ENCODE assay signal across 8 mouse cellular contexts in the genomic region with DNA sequence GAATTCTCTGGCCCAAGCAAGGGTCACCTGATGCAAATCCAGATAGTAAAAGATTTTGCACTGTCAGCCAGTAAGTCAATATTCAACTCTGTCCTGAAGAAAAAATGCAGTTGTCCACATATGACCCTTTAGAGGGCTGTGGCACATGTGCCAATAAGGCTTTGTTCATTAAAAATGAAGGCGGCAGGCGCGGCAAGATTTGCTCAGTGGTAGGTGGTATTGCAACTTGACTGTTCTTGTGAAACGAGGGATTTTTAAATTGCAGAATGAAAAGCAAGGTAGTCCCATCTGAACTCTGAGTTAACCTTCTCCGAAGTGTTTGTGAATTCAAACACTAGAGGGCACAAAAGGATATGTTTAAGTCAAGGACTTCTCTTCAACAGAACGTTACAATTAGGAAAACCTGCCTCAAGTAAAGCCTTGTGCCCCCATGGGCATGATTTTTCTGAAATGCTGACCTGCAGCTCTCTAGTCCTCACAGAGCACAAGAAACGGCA.
DNase-seq lines count a peak whose midpoint lies in the region; ATAC-seq and TF ChIP-seq lines count a peak whose summit lies in the region.
"Had no signal": no experiment of that assay in that cellular context is flagged by ENCODE, and none has a peak within 500 bp of the region (broad histone marks: within the 10 kb centered on the region; RNA-seq: fewer than 3 reads in every experiment).

No protein-coding gene starts in this region.

- no peak for ATAC-seq in embryonic facial prominence, embryonic 13.5 days (ENCODE audit: insufficient number of reproducible peaks, insufficient read depth, low FRiP score, low TSS enrichment, low read depth)
- peak; percentile 38; the same call in 1 of the 2 replicates for ATAC-seq in limb, embryonic 13.5 days (ENCODE audit: low FRiP score, low read depth)

- H3K36me3 ChIP-seq in embryonic facial prominence, embryonic 13.5 days = no peaks in the 10 kb centered on the region
- H3K36me3 ChIP-seq in limb, embryonic 13.5 days = no peaks in the 10 kb centered on the region
- H3K36me3 ChIP-seq in splenic B cell, adult 2 months (ENCODE audit: control insufficient read depth, insufficient read depth, low read length, poor library complexity, severe bottlenecking) = no peaks in the 10 kb centered on the region
- H3K36me3 ChIP-seq: heart, embryonic 15.5 days had no signal

- no peak overlapping the region for H3K4me3 ChIP-seq in left cerebral cortex, adult 2 months
- H3K4me3 ChIP-seq in embryonic facial prominence, embryonic 13.5 days = no peak overlapping the region
- H3K4me3 ChIP-seq in limb, embryonic 13.5 days = no peak overlapping the region
- H3K4me3 ChIP-seq: heart, embryonic 15.5 days had no signal

- H3K27ac ChIP-seq in left cerebral cortex, adult 2 months = no peak overlapping the region
- H3K27ac ChIP-seq in embryonic facial prominence, embryonic 13.5 days = no peak overlapping the region
- no peak overlapping the region for H3K27ac ChIP-seq in limb, embryonic 13.5 days
- H3K27ac ChIP-seq: heart, embryonic 15.5 days had no signal

- intact Hi-C loops in left cerebral cortex, adult 2 months (cut with DNase I) = loop anchor here (2.0 to 5.0 kb wide), 3 partner anchors 71 to 141 kb away; no protein-coding TSS in a partner anchor

- WGBS in embryonic facial prominence, embryonic 13.5 days = 13% methylated on average over 7 of the region's 7 CpGs
- 8% methylated on average over 7 of the region's 7 CpGs for WGBS in limb, embryonic 13.5 days

- 0 out of 2 replicates have a peak overlapping the region, but pooled peaks have one; percentile 16 for H3K4me2 ChIP-seq in embryonic facial prominence, embryonic 13.5 days
- H3K4me2 ChIP-seq in limb, embryonic 13.5 days (replicated peaks) = peak overlapping the region; percentile 47
- H3K4me2 ChIP-seq: heart, embryonic 15.5 days had no signal

- no peaks in the 10 kb centered on the region for H3K9me3 ChIP-seq in embryonic facial prominence, embryonic 13.5 days
- no peaks in the 10 kb centered on the region for H3K9me3 ChIP-seq in limb, embryonic 13.5 days
- H3K9me3 ChIP-seq: heart, embryonic 15.5 days had no signal

- peak; percentile 64 for TF ChIP-seq CTCF in left cerebral cortex, adult 2 months (IDR thresholded peaks at IDR 0.05)

- H3K4me1 ChIP-seq in embryonic facial prominence, embryonic 13.5 days = peaks cover 11% of the 10 kb centered on the region
- H3K4me1 ChIP-seq in limb, embryonic 13.5 days = peaks cover 24% of the 10 kb centered on the region

- no peak for DNase-seq in left cerebral cortex, adult 2 months (ENCODE audit: extremely low spot score in 1 of 2, low spot score in 2 of 2)
- no peak for DNase-seq in left cerebral cortex, adult 8-10 months (ENCODE audit: low spot score in 2 of 2)
- peak; percentile 75 for DNase-seq in adipocyte (ENCODE audit: low spot score)
- peak; percentile 7 for DNase-seq in splenic B cell, adult 2 months (ENCODE audit: low read depth, low spot score)
- no peak for DNase-seq in urinary bladder, postnatal 14 days (ENCODE audit: low spot score)

- no peak overlapping the region for H3K9ac ChIP-seq in embryonic facial prominence, embryonic 13.5 days
- H3K9ac ChIP-seq in limb, embryonic 13.5 days = no peak overlapping the region
- H3K9ac ChIP-seq: heart, embryonic 15.5 days had no signal

- H3K27me3 ChIP-seq in embryonic facial prominence, embryonic 13.5 days = no peaks in the 10 kb centered on the region
- H3K27me3 ChIP-seq in limb, embryonic 13.5 days = no peaks in the 10 kb centered on the region
- H3K27me3 ChIP-seq in splenic B cell, adult 2 months (ENCODE audit: control insufficient read depth, insufficient read depth, low read length, poor library complexity, severe bottlenecking) = no peaks in the 10 kb centered on the region
- H3K27me3 ChIP-seq: heart, embryonic 15.5 days had no signal

Comparison
In these comparisons a context has a peak if more than half of its experiments do, and no peak if none do; other contexts are left out.
1. DNase-seq: peak in adipocyte (single experiment) and splenic B cell, adult 2 months (single experiment); none in left cerebral cortex, adult 2 months (0 of 2), left cerebral cortex, adult 8-10 months (0 of 2) and urinary bladder, postnatal 14 days (single experiment).